Mouse (Mus musculus) lung, embryonic 16.5 days (tissue): ENCODE measurements around the gene Cant1. TPM values are rescaled to one million over a fixed set of nuclear protein-coding genes. Genes with fewer than 3 reads are reported as not detected.

Experiments
- ATAC-seq: fragments of 200-750 bp; cut with Nextera tagmentation; 2 replicates; pipeline ENCODE4 v1.8.0; 2017; ENCODE audit warnings: low read depth, mild to moderate bottlenecking, moderate library complexity
- H3K27ac ChIP-seq: fragments of 300-500 bp; sonication (generic); 2 replicates; pipeline ENCODE4 v1.5.1; 2014; ENCODE audit warnings: mild to moderate bottlenecking, control low read depth, low read length
- H3K27me3 ChIP-seq: fragments of 300-500 bp; sonication (generic); 2 replicates; pipeline ENCODE4 v1.6.1; 2014; ENCODE audit warnings: low read depth, low read length, mixed read lengths; ENCODE audit not compliant: control insufficient read depth, insufficient read depth
- H3K36me3 ChIP-seq: fragments of 300-500 bp; sonication (generic); 2 replicates; pipeline ENCODE4 v1.6.1; 2014; ENCODE audit warnings: low read length; ENCODE audit not compliant: control insufficient read depth, insufficient read depth
- H3K4me1 ChIP-seq: fragments of 300-500 bp; sonication (generic); replicated peaks from 2 replicates; pipeline ENCODE4 v1.6.1; 2014; ENCODE audit warnings: low read length, mixed read lengths; ENCODE audit not compliant: control insufficient read depth, insufficient read depth
- H3K4me2 ChIP-seq: fragments of 300-500 bp; sonication (generic); 2 replicates; pipeline ENCODE4 v1.6.1; 2014; ENCODE audit warnings: low read depth, low read length, control low read depth
- H3K4me3 ChIP-seq: fragments of 300-500 bp; sonication (generic); 2 replicates; pipeline ENCODE4 v1.5.1; 2014; ENCODE audit warnings: mild to moderate bottlenecking, low read length, control low read depth
- H3K9ac ChIP-seq: fragments of 300-500 bp; sonication (generic); 2 replicates; pipeline ENCODE4 v1.6.1; 2014; ENCODE audit warnings: low read length, control low read depth
- H3K9me3 ChIP-seq: fragments of 300-500 bp; sonication (generic); 2 replicates; pipeline ENCODE4 v1.6.1; 2016; ENCODE audit warnings: low read length; ENCODE audit not compliant: control insufficient read depth
- WGBS: fragments of 180-500 bp; shearing (Covaris S2); extraction: QIAGEN DNeasy Blood & Tissue Kit; methylation state at CpG from one replicate; pipeline ENCODE4 v1.1.7; 2014; 5-methylcytosine and 5-hydroxymethylcytosine counted together
- polyA plus RNA-seq: library from polyadenylated mRNA; unstranded; fragments of >200 nt; fragmentation: Nextera tagmentation; extraction: Ambion mirVana; gene quantifications from 2 replicates; pipeline ENCODE4 v1.2.1, GENCODE M21; 2015

Gene Cant1
- polyA plus RNA-seq, 1 experiment from 2014 or later, result 26.5 TPM

DNA sequence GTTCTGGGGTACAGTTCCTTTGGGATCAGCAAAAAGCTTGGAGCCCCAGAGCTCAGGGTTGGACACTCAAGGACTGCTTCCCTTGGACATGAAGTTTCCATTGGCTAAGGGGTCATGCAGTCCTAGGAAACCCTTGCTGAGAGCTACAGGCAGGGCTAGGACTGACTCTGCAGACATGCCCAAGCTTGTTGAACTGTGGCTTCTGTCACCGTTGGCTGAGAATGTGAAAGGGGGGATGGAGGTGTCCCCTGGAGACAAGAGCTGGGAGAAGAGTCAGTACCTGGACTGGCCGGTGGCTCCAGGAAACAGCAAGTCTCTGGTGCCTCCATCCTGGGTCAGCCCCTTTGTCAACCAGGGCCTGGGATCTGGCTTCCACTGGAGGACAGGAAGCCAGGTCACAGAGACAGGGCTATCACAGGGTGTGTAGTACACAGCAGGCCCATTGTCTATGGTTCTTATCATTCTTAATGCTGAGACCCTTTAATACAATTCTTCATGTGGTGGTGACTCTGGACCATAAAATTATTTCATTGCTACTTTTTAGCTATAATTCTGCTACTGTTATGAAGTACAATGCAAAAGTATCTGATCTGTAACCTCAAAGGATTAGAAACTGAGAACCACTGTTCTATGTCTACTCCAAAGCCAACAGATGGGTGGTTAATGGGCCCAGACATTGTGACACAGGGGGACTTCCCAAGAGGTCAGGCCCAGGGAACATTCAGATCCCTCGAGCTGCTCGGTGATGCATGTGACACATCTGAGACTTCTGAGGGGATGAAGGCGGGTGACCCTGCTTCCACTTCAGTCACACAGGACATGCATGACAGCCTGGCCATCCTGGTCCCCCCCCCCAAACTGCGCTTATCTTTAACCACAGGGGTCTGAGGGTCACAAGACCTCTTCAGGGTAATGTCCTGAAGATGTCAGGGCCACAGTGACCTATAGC is 14.7 kb downstream of the Cant1 start:
- H3K9ac ChIP-seq, result no peak overlapping the region
- H3K4me1 ChIP-seq, result peaks cover 12% of the 10 kb centered on the region
- no peak overlapping the region for H3K4me2 ChIP-seq
- H3K9me3 ChIP-seq, result no peaks in the 10 kb centered on the region
- peaks cover 3% of the 10 kb centered on the region; the same call in 1 of the 2 replicates for H3K36me3 ChIP-seq
- H3K27ac ChIP-seq, result no peak overlapping the region
- H3K4me3 ChIP-seq, result no peak overlapping the region
- ATAC-seq, result no peak
- no peaks in the 10 kb centered on the region for H3K27me3 ChIP-seq
- WGBS, result 71% methylated on average over 6 of the region's 6 CpGs

DNA sequence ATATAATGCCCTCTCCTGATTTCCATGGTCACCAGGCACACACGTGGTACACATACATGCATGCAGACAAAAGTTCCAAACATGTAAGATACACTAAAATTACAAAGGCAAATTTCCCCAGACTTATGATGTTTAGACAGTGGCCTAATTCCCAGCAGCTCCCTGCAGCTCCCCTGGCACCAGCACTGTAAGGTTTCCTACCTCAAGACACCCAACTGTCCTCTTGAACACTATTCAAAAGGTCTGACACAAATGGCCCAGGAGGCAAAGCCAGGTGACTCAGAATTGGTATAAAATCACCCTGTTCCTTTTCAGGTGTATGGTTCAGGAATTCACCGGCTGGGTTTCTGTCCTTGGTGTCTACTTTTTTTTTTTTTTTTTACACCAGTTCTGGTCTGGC is 15.7 kb downstream of the Cant1 start:
- ATAC-seq, result no peak
- H3K4me2 ChIP-seq, result no peak overlapping the region
- H3K4me1 ChIP-seq, result peaks cover 12% of the 10 kb centered on the region
- no peak overlapping the region for H3K27ac ChIP-seq
- H3K9ac ChIP-seq, result no peak overlapping the region
- H3K36me3 ChIP-seq, result peaks cover 3% of the 10 kb centered on the region; the same call in 1 of the 2 replicates
- H3K4me3 ChIP-seq, result no peak overlapping the region
- H3K27me3 ChIP-seq, result no peaks in the 10 kb centered on the region
- no peaks in the 10 kb centered on the region for H3K9me3 ChIP-seq
- 85% methylated on average over 2 of the region's 2 CpGs for WGBS

DNA sequence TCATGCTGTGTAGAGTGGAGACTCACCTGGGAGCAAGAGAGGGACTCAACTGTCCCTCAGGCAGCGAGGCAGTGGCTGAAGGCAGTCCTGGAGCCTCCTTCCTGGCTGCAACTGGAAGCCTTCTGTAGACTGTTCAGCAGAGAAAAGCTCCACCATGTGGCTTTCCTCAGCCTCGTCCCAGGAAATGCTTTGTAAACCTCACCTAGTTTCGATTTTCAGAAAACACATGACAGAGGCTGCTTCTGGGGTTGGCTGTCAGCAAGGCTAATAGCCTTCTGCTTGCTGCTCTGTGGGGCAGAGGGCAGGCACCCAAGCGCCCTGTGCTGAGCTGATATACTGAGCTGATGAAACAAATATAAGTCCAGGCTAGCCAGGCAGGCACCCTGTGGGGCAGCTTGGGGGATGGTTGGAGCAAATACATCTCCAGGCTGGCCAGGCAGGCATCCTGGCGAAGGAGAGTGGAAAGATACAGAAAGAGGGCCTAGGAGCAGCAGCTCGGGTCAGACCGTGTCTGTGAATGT is 17.1 kb downstream of the Cant1 start, which contains the start of gene Lgals3bp:
Gene Lgals3bp, minus strand, starts transcription at position 333 of the 521 bp plus-strand sequence.
- 40% methylated on average over 7 of the region's 7 CpGs for WGBS
- Histone ChIP-seq H3K27ac (peak within 1 kb of the TSS; percentile 38; the same call in 1 of the 2 replicates), H3K9ac (peak within 1 kb of the TSS; percentile 44; the same call in 1 of the 2 replicates), H3K4me1 (peaks cover 12% of the 10 kb centered on the region), H3K4me3 (no peak within 1 kb of the TSS), H3K27me3 (no peaks in the 10 kb centered on the region), H3K36me3 (no peaks in the 10 kb centered on the region), H3K9me3 (no peaks in the 10 kb centered on the region), H3K4me2 (no peak within 1 kb of the TSS)
- peak; percentile 49 for ATAC-seq

DNA sequence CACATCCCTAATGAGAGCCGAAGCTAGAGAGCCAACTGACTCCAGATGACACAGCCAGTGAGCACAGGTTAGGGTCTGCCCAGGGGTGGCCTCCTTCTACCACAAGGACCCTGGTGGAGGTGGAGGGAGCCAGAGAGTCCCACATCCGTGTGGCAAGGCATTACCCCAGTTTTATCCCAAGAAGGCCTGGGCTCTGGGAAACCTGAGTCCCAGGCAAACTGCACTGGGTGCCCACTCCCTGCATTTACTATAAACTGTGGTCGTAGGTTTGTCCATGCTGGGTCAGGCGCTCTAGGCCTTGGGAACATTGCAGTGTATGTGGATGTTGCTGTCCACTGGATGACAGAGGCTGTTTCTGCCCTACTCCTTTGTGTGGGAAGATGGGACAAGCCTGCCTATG is 17.7 kb downstream of the Cant1 start:
- ATAC-seq, result 0 out of 2 replicates have a peak, but pooled peaks have one; percentile 10
- WGBS, result 78% methylated on average over 4 of the region's 4 CpGs

DNA sequence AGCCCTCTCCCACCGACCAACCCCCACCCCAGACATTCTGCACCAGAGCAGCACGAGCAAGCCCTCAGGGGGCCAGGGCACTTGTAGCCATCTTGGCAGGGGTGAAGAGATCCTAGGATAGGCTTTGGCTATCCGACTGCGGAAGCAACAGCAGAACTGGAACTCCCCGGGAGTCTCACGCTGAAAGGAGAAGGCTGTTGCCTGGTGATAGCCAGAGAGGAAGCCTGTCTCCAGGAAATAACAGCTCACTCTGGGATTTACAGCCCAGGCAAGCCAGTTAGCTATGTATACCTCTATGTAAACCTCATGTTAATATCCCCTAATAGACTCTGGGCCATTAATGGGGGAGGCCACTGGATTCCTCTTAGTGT is 18.3 kb downstream of the Cant1 start:
- peak; percentile 35 for ATAC-seq
- no peak overlapping the region for H3K4me2 ChIP-seq

More for the DNA sequence above, 17.7 kb downstream of the Cant1 start:
- Histone ChIP-seq H3K36me3 (no peaks in the 10 kb centered on the region), H3K27me3 (no peaks in the 10 kb centered on the region), H3K9me3 (no peaks in the 10 kb centered on the region), H3K27ac (peak overlapping the region; percentile 4; the same call in 1 of the 2 replicates), H3K4me3 (no peak overlapping the region), H3K9ac (peak overlapping the region; percentile 44; the same call in 1 of the 2 replicates), H3K4me2 (no peak overlapping the region), H3K4me1 (peaks cover 12% of the 10 kb centered on the region)

DNA sequence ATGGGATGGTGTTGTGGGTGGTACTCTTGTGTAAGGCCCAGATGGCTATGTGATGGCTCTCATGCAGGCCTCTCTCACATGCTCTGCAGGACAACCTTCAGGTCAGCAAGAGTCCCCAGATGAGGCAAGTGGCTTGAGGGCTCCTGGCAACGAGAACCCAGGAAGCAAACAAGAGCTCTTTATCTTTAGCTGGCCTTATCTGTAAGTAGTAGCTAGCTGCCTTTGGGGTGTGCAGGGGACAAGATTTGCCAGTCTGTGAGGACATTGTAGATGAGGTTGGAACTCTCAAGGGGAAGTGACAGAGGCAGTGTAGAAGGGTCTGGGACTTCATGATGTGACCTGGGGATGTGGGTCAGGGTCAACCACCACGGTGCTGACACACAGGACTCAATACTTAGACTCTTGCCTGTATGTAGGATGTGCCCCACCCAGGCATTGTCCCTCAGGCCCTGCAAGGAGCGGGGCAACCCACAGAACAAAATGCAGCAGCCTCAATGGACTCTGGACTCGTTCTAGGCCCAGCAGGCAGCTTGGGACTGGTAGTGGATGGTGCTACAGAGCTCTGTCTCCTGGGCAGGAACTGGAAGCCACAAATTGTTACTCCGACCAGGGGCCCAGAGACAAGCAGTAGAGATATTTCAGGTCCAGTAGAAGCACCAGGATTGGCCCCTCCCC is 18.9 kb downstream of the Cant1 start:
- no peak overlapping the region for H3K27ac ChIP-seq
- H3K36me3 ChIP-seq, result no peaks in the 10 kb centered on the region
- H3K9me3 ChIP-seq, result no peaks in the 10 kb centered on the region
- H3K9ac ChIP-seq, result no peak overlapping the region
- H3K4me2 ChIP-seq, result no peak overlapping the region
- no peak for ATAC-seq
- H3K27me3 ChIP-seq, result no peaks in the 10 kb centered on the region
- H3K4me3 ChIP-seq, result no peak overlapping the region
- peaks cover 12% of the 10 kb centered on the region for H3K4me1 ChIP-seq
- 42% methylated on average over 5 of the region's 5 CpGs for WGBS

More for the DNA sequence above, 18.3 kb downstream of the Cant1 start:
- no peak overlapping the region for H3K9ac ChIP-seq
- WGBS, result 12% methylated on average over 6 of the region's 6 CpGs
- no peaks in the 10 kb centered on the region for H3K36me3 ChIP-seq
- H3K9me3 ChIP-seq, result no peaks in the 10 kb centered on the region
- no peak overlapping the region for H3K4me3 ChIP-seq
- H3K4me1 ChIP-seq, result peaks cover 12% of the 10 kb centered on the region
- peak overlapping the region; percentile 4; the same call in 1 of the 2 replicates for H3K27ac ChIP-seq
- no peaks in the 10 kb centered on the region for H3K27me3 ChIP-seq

DNA sequence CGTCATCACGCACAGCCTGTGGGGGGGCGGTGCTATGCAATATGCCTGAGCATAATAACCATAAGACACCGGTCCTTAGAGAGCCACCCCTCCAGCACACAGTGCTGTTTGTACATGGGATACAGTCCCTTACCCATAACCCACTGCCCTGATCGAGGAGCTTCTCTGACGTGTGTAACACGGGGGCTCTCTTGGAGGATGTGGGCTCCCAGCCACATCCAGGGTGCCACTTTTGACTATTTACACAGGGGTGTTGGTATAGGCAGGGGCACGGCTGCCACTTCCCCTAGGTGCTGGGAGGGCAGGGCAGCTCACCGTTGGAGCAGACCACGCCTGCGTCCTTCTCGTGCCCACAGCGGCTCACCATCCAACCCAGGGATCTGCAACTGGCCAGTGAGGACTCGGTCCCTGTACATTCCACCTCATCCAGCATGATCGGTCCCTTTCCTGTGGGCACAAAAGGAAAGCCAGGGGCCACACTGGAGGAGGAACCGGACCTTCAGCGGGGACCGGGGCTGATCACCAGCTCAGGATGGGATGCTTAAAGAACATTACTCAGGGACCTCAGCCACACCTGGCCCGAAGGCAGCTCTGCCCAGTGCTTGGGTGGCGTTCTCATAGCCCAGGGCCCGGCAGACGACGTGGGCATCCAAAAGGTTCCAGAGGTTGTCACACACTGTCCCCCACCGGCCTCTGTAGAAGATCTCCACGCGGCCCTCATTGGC is 20.9 kb downstream of the Cant1 start:
- ATAC-seq, result no peak
- Histone ChIP-seq H3K9me3 (no peaks in the 10 kb centered on the region), H3K27me3 (no peaks in the 10 kb centered on the region), H3K36me3 (no peaks in the 10 kb centered on the region), H3K9ac (no peak overlapping the region), H3K4me2 (no peak overlapping the region), H3K4me3 (no peak overlapping the region), H3K27ac (no peak overlapping the region), H3K4me1 (peaks cover 12% of the 10 kb centered on the region)
- WGBS, result 87% methylated on average over 26 of the region's 26 CpGs

DNA sequence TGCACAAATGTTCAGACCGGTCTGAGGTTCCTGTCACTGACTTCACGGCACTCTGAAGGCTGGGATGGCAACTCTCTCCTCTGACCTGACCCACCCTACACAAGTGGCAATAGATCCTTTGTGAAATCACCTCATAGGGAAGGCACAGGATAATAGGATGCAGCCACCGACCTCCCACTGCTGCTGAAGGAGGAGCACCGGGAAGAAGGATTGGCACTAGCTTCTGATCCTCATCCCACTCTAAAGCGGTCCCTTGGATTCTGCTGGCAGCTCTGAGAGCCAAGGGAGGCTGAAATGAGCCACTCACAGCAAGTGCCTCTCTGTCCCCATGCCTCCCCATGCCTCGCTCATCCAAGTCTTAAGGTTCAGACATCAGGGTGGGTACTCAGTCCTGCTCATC is 24.3 kb downstream of the Cant1 start:
- Histone ChIP-seq H3K4me2 (no peak overlapping the region), H3K27ac (no peak overlapping the region), H3K36me3 (no peaks in the 10 kb centered on the region), H3K9me3 (no peaks in the 10 kb centered on the region), H3K27me3 (no peaks in the 10 kb centered on the region), H3K4me1 (no peaks in the 10 kb centered on the region), H3K9ac (no peak overlapping the region), H3K4me3 (no peak overlapping the region)
- no peak for ATAC-seq
- WGBS, result 48% methylated on average over 6 of the region's 6 CpGs
